Mouse (Mus musculus) bone marrow macrophage, adult 2 months (primary cell): Measurements from ENCODE around the gene Ghr.

ENCODE experiments used
- CTCF ChIP-seq: IDR thresholded peaks from 2 replicates; pipeline ENCODE4 v1.5.1; 2012; ENCODE audit warnings: low read depth, mild to moderate bottlenecking, low read length, moderate library complexity
- POLR2A ChIP-seq: IDR thresholded peaks from 2 replicates; pipeline ENCODE4 v1.6.1; 2012; ENCODE audit warnings: mild to moderate bottlenecking, low read depth, low read length, borderline replicate concordance

GRCm38 (mm10) chr15:3303426-3303825 lies 279.9 kb downstream of the Ghr start, which contains the start of gene Ccdc152:
- TF ChIP-seq POLR2A (no peak), CTCF (no peak)
